Mouse (Mus musculus): Measurements from ENCODE around the gene Slc9a6. TPM values are rescaled to one million over a fixed set of nuclear protein-coding genes. Genes with fewer than 3 reads are reported as not detected.
A peak's percentile ranks its signal among the peaks of the same experiment; 100 is the strongest.

Slc9a6 gene
- total RNA-seq, 1 experiment from 2014 or later = 12.1 TPM

- no peak for ATAC-seq (replicated peaks; ENCODE audit: low read depth, poor library complexity, severe bottlenecking)
These were observed 53.8 kb downstream of the Slc9a6 start for GRCm38 (mm10) chrX:56663377-56663776.

- ATAC-seq (replicated peaks; ENCODE audit: low read depth, poor library complexity, severe bottlenecking) = no peak
These were observed 55.8 kb downstream of the Slc9a6 start for GRCm38 (mm10) chrX:56665226-56665973.

GRCm38 (mm10) chrX:56667296-56667695 lies 57.7 kb downstream of the Slc9a6 start:
- ATAC-seq (replicated peaks; ENCODE audit: low read depth, poor library complexity, severe bottlenecking) = no peak

GRCm38 (mm10) chrX:56668051-56668450 lies 58.5 kb downstream of the Slc9a6 start:
- ATAC-seq (replicated peaks; ENCODE audit: low read depth, poor library complexity, severe bottlenecking) = no peak

- no peak for ATAC-seq (replicated peaks; ENCODE audit: low read depth, poor library complexity, severe bottlenecking)
These were observed 58.9 kb downstream of the Slc9a6 start for GRCm38 (mm10) chrX:56668501-56668900.

- no peak for ATAC-seq (replicated peaks; ENCODE audit: low read depth, poor library complexity, severe bottlenecking)
These were observed 66.0 kb downstream of the Slc9a6 start for GRCm38 (mm10) chrX:56675556-56675955.

- ATAC-seq (replicated peaks; ENCODE audit: low read depth, poor library complexity, severe bottlenecking) = no peak
These were observed 68.2 kb downstream of the Slc9a6 start for GRCm38 (mm10) chrX:56677736-56678135.

- ATAC-seq (replicated peaks; ENCODE audit: low read depth, poor library complexity, severe bottlenecking) = no peak
These were observed 69.5 kb downstream of the Slc9a6 start for GRCm38 (mm10) chrX:56679066-56679465.

GRCm38 (mm10) chrX:56682156-56682720 lies 72.7 kb downstream of the Slc9a6 start:
- no peak for ATAC-seq (replicated peaks; ENCODE audit: low read depth, poor library complexity, severe bottlenecking)

- ATAC-seq (replicated peaks; ENCODE audit: low read depth, poor library complexity, severe bottlenecking) = no peak
These were observed 74.0 kb downstream of the Slc9a6 start for GRCm38 (mm10) chrX:56683521-56683920.

- ATAC-seq (replicated peaks; ENCODE audit: low read depth, poor library complexity, severe bottlenecking) = no peak
These were observed 83.0 kb downstream of the Slc9a6 start for GRCm38 (mm10) chrX:56692554-56692953.

- no peak for ATAC-seq (replicated peaks; ENCODE audit: low read depth, poor library complexity, severe bottlenecking)
These were observed 85.0 kb downstream of the Slc9a6 start for GRCm38 (mm10) chrX:56694539-56694938.

GRCm38 (mm10) chrX:56697199-56697780 lies 87.7 kb downstream of the Slc9a6 start:
- no peak for ATAC-seq (replicated peaks; ENCODE audit: low read depth, poor library complexity, severe bottlenecking)

GRCm38 (mm10) chrX:56697886-56698285 lies 88.3 kb downstream of the Slc9a6 start:
- ATAC-seq (replicated peaks; ENCODE audit: low read depth, poor library complexity, severe bottlenecking) = 0 out of 2 replicates have a peak, but pooled peaks have one; percentile 66

- ATAC-seq (replicated peaks; ENCODE audit: low read depth, poor library complexity, severe bottlenecking) = no peak
These were observed 91.7 kb downstream of the Slc9a6 start for GRCm38 (mm10) chrX:56701261-56701660.

- no peak for ATAC-seq (replicated peaks; ENCODE audit: low read depth, poor library complexity, severe bottlenecking)
These were observed 94.5 kb downstream of the Slc9a6 start for GRCm38 (mm10) chrX:56703965-56704562.

- no peak for ATAC-seq (replicated peaks; ENCODE audit: low read depth, poor library complexity, severe bottlenecking)
These were observed 99.2 kb downstream of the Slc9a6 start for GRCm38 (mm10) chrX:56708592-56709370.

- no peak for ATAC-seq (replicated peaks; ENCODE audit: low read depth, poor library complexity, severe bottlenecking)
These were observed 101.0 kb downstream of the Slc9a6 start for GRCm38 (mm10) chrX:56710522-56710921.

GRCm38 (mm10) chrX:56712666-56713065 lies 103.1 kb downstream of the Slc9a6 start:
- no peak for ATAC-seq (replicated peaks; ENCODE audit: low read depth, poor library complexity, severe bottlenecking)
